Mouse (Mus musculus) C2C12 (cell line): ENCODE results near the gene Ccm2l. TPM values are rescaled to one million over a fixed set of nuclear protein-coding genes. Genes with fewer than 3 reads are reported as not detected.

Source experiments
- H3K27me3 ChIP-seq: one replicate; pipeline ENCODE4 v1.6.1; 2011; ENCODE audit not compliant: control insufficient read depth, insufficient read depth, insufficient read length
- H3K36me3 ChIP-seq: one replicate; pipeline ENCODE4 v1.6.1; 2011; ENCODE audit not compliant: control insufficient read depth, insufficient read depth
- H3K4me3 ChIP-seq: one replicate; pipeline ENCODE4 v1.5.1; 2011; ENCODE audit warnings: mild to moderate bottlenecking, control low read depth; ENCODE audit not compliant: poor library complexity, insufficient read depth, severe bottlenecking
- H3K79me2 ChIP-seq: one replicate; pipeline ENCODE4 v1.6.1; 2011; ENCODE audit not compliant: control insufficient read depth, insufficient read depth
- H3K79me3 ChIP-seq: one replicate; pipeline ENCODE4 v1.6.1; 2011; ENCODE audit warnings: low read depth, control low read depth
- H3ac ChIP-seq: one replicate; pipeline ENCODE3; 2011; ENCODE audit warnings: low read depth; ENCODE audit not compliant: control insufficient read depth, insufficient read length
- CEBPB ChIP-seq: IDR thresholded peaks from one replicate; pipeline ENCODE4 v1.6.1; 2011; ENCODE audit warnings: low read depth, mild to moderate bottlenecking, control low read depth, moderate library complexity
- CTCF ChIP-seq: IDR thresholded peaks from one replicate; pipeline ENCODE4 v1.5.1; 2011; ENCODE audit not compliant: control insufficient read depth, insufficient read depth, insufficient read length
- FOSL1 ChIP-seq: IDR thresholded peaks from one replicate; pipeline ENCODE4 v1.8.0; 2011; ENCODE audit warnings: mild to moderate bottlenecking, low read length; ENCODE audit not compliant: poor library complexity, insufficient read depth, severe bottlenecking
- MAX ChIP-seq: IDR thresholded peaks from one replicate; pipeline ENCODE4 v1.6.1; 2011; ENCODE audit warnings: mild to moderate bottlenecking, control low read depth
- MYOD1 ChIP-seq: IDR thresholded peaks from one replicate; pipeline ENCODE4 v1.6.1; 2011; ENCODE audit warnings: low read depth; ENCODE audit not compliant: control insufficient read depth, insufficient read length
- MYOG ChIP-seq: IDR thresholded peaks from one replicate; pipeline ENCODE4 v1.6.1; 2011; ENCODE audit not compliant: control insufficient read depth, insufficient read length; ENCODE audit errors: extremely low read depth
- USF1 ChIP-seq: IDR thresholded peaks from one replicate; pipeline ENCODE4 v1.6.1; 2011; ENCODE audit warnings: low read depth, mild to moderate bottlenecking, control low read depth, moderate library complexity
- polyA plus RNA-seq: library from polyadenylated mRNA; unstranded; fragments of >200 nt; fragmentation: generic; extraction: Trizol; gene quantifications from one replicate; pipeline ENCODE4 v1.2.1, GENCODE M21; 2012; ENCODE audit warnings: missing spikeins

The Ccm2l gene
- polyA plus RNA-seq, 1 experiment, result not detected

- H3K79me2 ChIP-seq, result no peaks in the 10 kb centered on the region
- H3K36me3 ChIP-seq, result no peaks in the 10 kb centered on the region
- TF ChIP-seq MYOG, result no peak
- no peak for TF ChIP-seq CTCF
- TF ChIP-seq MAX, result no peak
- TF ChIP-seq USF1, result no peak
- TF ChIP-seq MYOD1, result no peak
- H3ac ChIP-seq, result no peak overlapping the region
- peaks cover 13% of the 10 kb centered on the region for H3K27me3 ChIP-seq
- H3K79me3 ChIP-seq, result no peaks in the 10 kb centered on the region
- H3K4me3 ChIP-seq, result no peak overlapping the region
Observed at GRCm38 (mm10) chr2:153083824-153084223, 18.1 kb downstream of the Ccm2l start.

- no peak for TF ChIP-seq MYOG
- H3K27me3 ChIP-seq, result peaks cover 9% of the 10 kb centered on the region
- no peak overlapping the region for H3ac ChIP-seq
- no peaks in the 10 kb centered on the region for H3K36me3 ChIP-seq
- no peaks in the 10 kb centered on the region for H3K79me3 ChIP-seq
- H3K4me3 ChIP-seq, result no peak overlapping the region
- no peaks in the 10 kb centered on the region for H3K79me2 ChIP-seq
Observed at GRCm38 (mm10) chr2:153084261-153084976, 18.7 kb downstream of the Ccm2l start.

GRCm38 (mm10) chr2:153085556-153085955 is 19.8 kb downstream of the Ccm2l start:
- Histone ChIP-seq H3ac (no peak overlapping the region), H3K27me3 (peaks cover 9% of the 10 kb centered on the region)
- TF ChIP-seq CTCF (no peak), FOSL1 (no peak), MYOD1 (no peak), MYOG (no peak), USF1 (no peak), MAX (no peak), CEBPB (no peak)

GRCm38 (mm10) chr2:153086166-153086565 is 20.4 kb downstream of the Ccm2l start:
- Histone ChIP-seq H3K27me3 (peaks cover 5% of the 10 kb centered on the region), H3K36me3 (no peaks in the 10 kb centered on the region), H3ac (no peak overlapping the region), H3K79me3 (no peaks in the 10 kb centered on the region), H3K4me3 (no peak overlapping the region), H3K79me2 (no peaks in the 10 kb centered on the region)
- TF ChIP-seq MYOG (no peak), FOSL1 (no peak), CEBPB (no peak), MYOD1 (no peak), CTCF (no peak), USF1 (no peak), MAX (no peak)

More at GRCm38 (mm10) chr2:153085556-153085955, 19.8 kb downstream of the Ccm2l start:
- no peaks in the 10 kb centered on the region for H3K79me3 ChIP-seq
- H3K36me3 ChIP-seq, result no peaks in the 10 kb centered on the region
- H3K79me2 ChIP-seq, result no peaks in the 10 kb centered on the region
- H3K4me3 ChIP-seq, result no peak overlapping the region

GRCm38 (mm10) chr2:153087091-153087490 is 21.3 kb downstream of the Ccm2l start:
- no peaks in the 10 kb centered on the region for H3K36me3 ChIP-seq
- H3K79me2 ChIP-seq, result no peaks in the 10 kb centered on the region
- no peak overlapping the region for H3ac ChIP-seq
- no peak overlapping the region for H3K4me3 ChIP-seq
- TF ChIP-seq CTCF (no peak), FOSL1 (no peak), MYOG (no peak), CEBPB (no peak), MYOD1 (no peak), USF1 (no peak), MAX (no peak)
- H3K27me3 ChIP-seq, result peaks cover 4% of the 10 kb centered on the region
- H3K79me3 ChIP-seq, result no peaks in the 10 kb centered on the region

GRCm38 (mm10) chr2:153089316-153089715 is 23.6 kb downstream of the Ccm2l start:
- no peak for TF ChIP-seq CEBPB
- no peak for TF ChIP-seq MAX
- no peak for TF ChIP-seq USF1
- TF ChIP-seq MYOD1, result no peak
- H3K79me2 ChIP-seq, result no peaks in the 10 kb centered on the region

More at GRCm38 (mm10) chr2:153089316-153089715, 23.6 kb downstream of the Ccm2l start:
- no peak overlapping the region for H3K4me3 ChIP-seq
- H3ac ChIP-seq, result no peak overlapping the region
- peaks cover 4% of the 10 kb centered on the region for H3K27me3 ChIP-seq
- H3K36me3 ChIP-seq, result no peaks in the 10 kb centered on the region
- no peaks in the 10 kb centered on the region for H3K79me3 ChIP-seq
